Mouse (Mus musculus): ENCODE measurements around the gene Ecpas.

- no peak for TF ChIP-seq EP300 (optimal IDR thresholded peaks at IDR 0.05)
- TF ChIP-seq CTCF (IDR thresholded peaks at IDR 0.05; ENCODE audit: low read depth), result no peak
These were observed 11.4 kb upstream of the Ecpas start for GRCm38 (mm10) chr4:58923933-58924332.

Data from stomach, postnatal 0 days (tissue).